Mouse (Mus musculus) lung, postnatal 0 days (tissue): ENCODE measurements around the gene Stim1. TPM values are rescaled to one million over a fixed set of nuclear protein-coding genes. Genes with fewer than 3 reads are reported as not detected.

Source experiments
- ATAC-seq: fragments of 200-750 bp; cut with Nextera tagmentation; 2 replicates; pipeline ENCODE4 v1.8.0; 2017; ENCODE audit warnings: moderate library complexity
- DNase-seq: peaks from one replicate; pipeline ENCODE4 v3.0.0-alpha.2; 2016; ENCODE audit warnings: low spot score
- H3K27ac ChIP-seq: fragments of 300-500 bp; sonication (generic); 2 replicates; pipeline ENCODE4 v1.5.1; 2014; ENCODE audit warnings: antibody characterized with exemption, mild to moderate bottlenecking, low read length, mixed read lengths
- H3K27me3 ChIP-seq: fragments of 300-500 bp; sonication (generic); replicated peaks from 2 replicates; pipeline ENCODE4 v1.6.1; 2014; ENCODE audit warnings: low read length, mixed read lengths; ENCODE audit not compliant: insufficient read depth
- H3K36me3 ChIP-seq: fragments of 300-500 bp; sonication (generic); 2 replicates; pipeline ENCODE4 v1.6.1; 2014; ENCODE audit warnings: low read length, mixed read lengths; ENCODE audit not compliant: insufficient read depth
- H3K4me1 ChIP-seq: fragments of 300-500 bp; sonication (generic); 2 replicates; pipeline ENCODE4 v1.6.1; 2014; ENCODE audit warnings: antibody characterized with exemption, low read depth, low read length, mixed read lengths; ENCODE audit not compliant: insufficient read depth
- H3K4me2 ChIP-seq: fragments of 300-500 bp; sonication (generic); replicated peaks from 2 replicates; pipeline ENCODE4 v1.6.1; 2014; ENCODE audit warnings: low read depth, mild to moderate bottlenecking, low read length, moderate library complexity, mixed read lengths
- H3K4me3 ChIP-seq: fragments of 300-500 bp; sonication (generic); 2 replicates; pipeline ENCODE4 v1.5.1; 2014; ENCODE audit warnings: low read depth, low read length
- H3K9ac ChIP-seq: fragments of 300-500 bp; sonication (generic); replicated peaks from 2 replicates; pipeline ENCODE4 v1.6.1; 2014; ENCODE audit warnings: low read depth, mild to moderate bottlenecking
- H3K9me3 ChIP-seq: fragments of 300-500 bp; sonication (generic); 2 replicates; pipeline ENCODE4 v1.6.1; 2016; ENCODE audit warnings: low read length, mixed read lengths
- CTCF ChIP-seq: IDR thresholded peaks from 2 replicates; pipeline ENCODE4 v1.5.1; 2016; ENCODE audit warnings: antibody characterized with exemption, mild to moderate bottlenecking
- EP300 ChIP-seq: IDR thresholded peaks from 2 replicates; pipeline ENCODE4 v1.6.1; 2016; ENCODE audit warnings: antibody characterized with exemption, mild to moderate bottlenecking, control low read depth
- WGBS: fragments of 180-500 bp; shearing (Covaris S2); extraction: QIAGEN DNeasy Blood & Tissue Kit; methylation state at CpG from one replicate; pipeline ENCODE4 v1.1.7; 2014; 5-methylcytosine and 5-hydroxymethylcytosine counted together
- polyA plus RNA-seq: library from polyadenylated mRNA; unstranded; fragments of >200 nt; fragmentation: Nextera tagmentation; extraction: Ambion mirVana; gene quantifications from 2 replicates; pipeline ENCODE4 v1.2.1, GENCODE M21; 2015

Stim1 gene
- polyA plus RNA-seq, 1 experiment from 2014 or later = 18.6 TPM

- ATAC-seq (no peak), DNase-seq (peak; percentile 48)
- H3K4me2 ChIP-seq = peak overlapping the region; percentile 81
- H3K4me3 ChIP-seq = peak overlapping the region; percentile 93; the same call in 1 of the 2 replicates
- no peaks in the 10 kb centered on the region for H3K36me3 ChIP-seq
- H3K9ac ChIP-seq = 0 out of 2 replicates have a peak overlapping the region, but pooled peaks have one; percentile 16
- no peaks in the 10 kb centered on the region for H3K27me3 ChIP-seq
- peaks cover 55% of the 10 kb centered on the region for H3K4me1 ChIP-seq
- TF ChIP-seq EP300 (no peak), CTCF (no peak)
- H3K9me3 ChIP-seq = no peaks in the 10 kb centered on the region
- 40% methylated on average over 12 of the region's 12 CpGs for WGBS
- peak overlapping the region; percentile 76 for H3K27ac ChIP-seq
These were observed 20.4 kb upstream of the Stim1 start for GRCm38 (mm10) chr7:102246956-102247797.

GRCm38 (mm10) chr7:102248691-102249404 is 18.8 kb upstream of the Stim1 start:
- Histone ChIP-seq H3K9ac (peak overlapping the region; percentile 95), H3K27ac (peak overlapping the region; percentile 99), H3K4me3 (peak overlapping the region; percentile 93), H3K9me3 (no peaks in the 10 kb centered on the region), H3K36me3 (no peaks in the 10 kb centered on the region), H3K4me2 (peak overlapping the region; percentile 81), H3K4me1 (peaks cover 49% of the 10 kb centered on the region), H3K27me3 (no peaks in the 10 kb centered on the region)
- ATAC-seq (no peak), DNase-seq (peak; percentile 35)
- 7% methylated on average over 16 of the region's 16 CpGs for WGBS
- TF ChIP-seq EP300 = no peak
- TF ChIP-seq CTCF = no peak

- DNase-seq (peak; percentile 64), ATAC-seq (peak; percentile 5)
- peak overlapping the region; percentile 81 for H3K4me2 ChIP-seq
- no peaks in the 10 kb centered on the region for H3K27me3 ChIP-seq
- no peaks in the 10 kb centered on the region for H3K36me3 ChIP-seq
- peak overlapping the region; percentile 93 for H3K4me3 ChIP-seq
- TF ChIP-seq EP300 (no peak), CTCF (no peak)
- peak overlapping the region; percentile 99 for H3K27ac ChIP-seq
- H3K9ac ChIP-seq = peak overlapping the region; percentile 95
- H3K9me3 ChIP-seq = no peaks in the 10 kb centered on the region
- H3K4me1 ChIP-seq = peaks cover 42% of the 10 kb centered on the region
- WGBS = under 1% methylated on average over 23 of the region's 23 CpGs
These were observed 18.1 kb upstream of the Stim1 start for GRCm38 (mm10) chr7:102249531-102249895.

GRCm38 (mm10) chr7:102249896-102250630 is 17.5 kb upstream of the Stim1 start:
- Histone ChIP-seq H3K4me3 (peak overlapping the region; percentile 93), H3K9ac (peak overlapping the region; percentile 95), H3K36me3 (no peaks in the 10 kb centered on the region), H3K4me1 (peaks cover 36% of the 10 kb centered on the region), H3K27me3 (no peaks in the 10 kb centered on the region), H3K27ac (peak overlapping the region; percentile 99), H3K9me3 (no peaks in the 10 kb centered on the region), H3K4me2 (peak overlapping the region; percentile 81)
- TF ChIP-seq CTCF (no peak; the same call in 1 of the 2 replicates), EP300 (no peak)
- ATAC-seq (peak; percentile 81), DNase-seq (peak; percentile 92)
- 1% methylated on average over 31 of the region's 49 CpGs for WGBS

GRCm38 (mm10) chr7:102250631-102251214 is 16.9 kb upstream of the Stim1 start:
- Histone ChIP-seq H3K4me2 (peak overlapping the region; percentile 81), H3K27me3 (no peaks in the 10 kb centered on the region), H3K9ac (peak overlapping the region; percentile 95), H3K9me3 (no peaks in the 10 kb centered on the region), H3K4me1 (peaks cover 30% of the 10 kb centered on the region), H3K27ac (peak overlapping the region; percentile 99), H3K36me3 (no peaks in the 10 kb centered on the region), H3K4me3 (peak overlapping the region; percentile 93)
- WGBS = under 1% methylated on average over 31 of the region's 33 CpGs
- DNase-seq (peak; percentile 96), ATAC-seq (peak; percentile 89)
- TF ChIP-seq EP300 (no peak; the same call in 1 of the 2 replicates), CTCF (peak; percentile 87)
